Mouse (Mus musculus): ENCODE measurements at regions not wholly inside any gene's neighbourhood (a gene's known extent, or its start where the extent isn't known, plus 50 kb on each side); places are given as distances from the start of the nearest gene placed in this dataset.

DNA sequence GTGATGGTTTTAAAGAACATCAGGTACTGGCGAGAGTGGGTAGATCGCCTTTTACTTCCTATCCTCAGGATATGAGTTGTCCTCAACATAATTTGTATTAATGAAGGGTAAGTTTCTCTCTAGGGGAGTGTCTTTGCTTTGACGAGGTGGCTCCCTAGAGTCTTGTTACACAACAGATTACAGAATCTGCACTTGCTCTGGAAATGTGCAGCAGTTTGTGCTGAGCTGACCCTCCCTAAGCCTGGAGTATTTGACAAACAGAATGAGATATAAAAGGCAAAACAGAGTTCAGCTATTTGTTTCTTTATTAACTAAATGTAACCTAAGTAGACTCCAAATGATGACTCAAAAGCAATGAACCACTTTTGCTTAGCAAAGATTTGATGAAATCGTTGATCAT, 136.8 kb upstream of the Mocs2 start:
- TF ChIP-seq EP300 (IDR thresholded peaks at IDR 0.05; ENCODE audit: insufficient read depth, low read depth, low read length) (no peak), CTCF (IDR thresholded peaks at IDR 0.05; ENCODE audit: low read depth, low read length) (no peak), POLR2A (IDR thresholded peaks at IDR 0.05; ENCODE audit: insufficient read depth, low read length) (no peak)
- Histone ChIP-seq H3K4me1 (ENCODE audit: control insufficient read depth, insufficient read depth, low read length) (no peaks in the 10 kb centered on the region), H3K27me3 (ENCODE audit: control insufficient read depth, insufficient read depth, low read length, poor library complexity, severe bottlenecking) (no peaks in the 10 kb centered on the region; the same call in 1 of the 2 replicates), H3K9me3 (replicated peaks; ENCODE audit: control insufficient read depth, insufficient read depth, low read length, poor library complexity, severe bottlenecking) (no peaks in the 10 kb centered on the region), H3K36me3 (ENCODE audit: control insufficient read depth, insufficient read depth, low read length, poor library complexity, severe bottlenecking) (no peaks in the 10 kb centered on the region), H3K4me3 (ENCODE audit: low read depth, low read length) (no peak overlapping the region), H3K27ac (ENCODE audit: insufficient read depth, low read length) (no peak overlapping the region), H3K9ac (ENCODE audit: low read depth, poor library complexity, severe bottlenecking) (no peak overlapping the region)

DNA sequence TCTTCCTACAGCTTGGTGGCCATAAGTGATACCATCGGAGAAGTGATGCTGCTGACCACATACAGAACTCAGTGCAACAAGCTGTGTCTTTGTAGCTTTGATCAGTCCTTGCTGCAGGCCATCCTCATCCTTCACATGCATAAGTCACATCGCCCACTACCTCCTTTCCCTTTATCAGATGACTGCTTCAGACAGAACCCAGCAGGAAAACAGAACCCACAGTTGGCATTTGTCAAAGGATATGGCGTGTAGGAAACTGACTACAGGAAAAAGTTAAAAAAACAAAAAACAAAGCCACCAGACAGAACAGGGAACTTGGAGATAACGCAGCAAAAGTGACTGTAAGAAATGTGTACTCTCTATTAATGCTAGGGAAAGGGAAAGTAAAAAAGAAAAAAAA, 136.1 kb upstream of the Mocs2 start:
- H3K27ac ChIP-seq (ENCODE audit: insufficient read depth, low read length): no peak overlapping the region
- no peak for TF ChIP-seq CTCF (IDR thresholded peaks at IDR 0.05; ENCODE audit: low read depth, low read length)
- TF ChIP-seq POLR2A (IDR thresholded peaks at IDR 0.05; ENCODE audit: insufficient read depth, low read length): no peak
- TF ChIP-seq EP300 (IDR thresholded peaks at IDR 0.05; ENCODE audit: insufficient read depth, low read depth, low read length): no peak
- no peaks in the 10 kb centered on the region for H3K36me3 ChIP-seq (ENCODE audit: control insufficient read depth, insufficient read depth, low read length, poor library complexity, severe bottlenecking)
- no peak overlapping the region for H3K4me3 ChIP-seq (ENCODE audit: low read depth, low read length)
- H3K9me3 ChIP-seq (replicated peaks; ENCODE audit: control insufficient read depth, insufficient read depth, low read length, poor library complexity, severe bottlenecking): no peaks in the 10 kb centered on the region
- no peaks in the 10 kb centered on the region; the same call in 1 of the 2 replicates for H3K27me3 ChIP-seq (ENCODE audit: control insufficient read depth, insufficient read depth, low read length, poor library complexity, severe bottlenecking)
- no peak overlapping the region for H3K9ac ChIP-seq (ENCODE audit: low read depth, poor library complexity, severe bottlenecking)
- H3K4me1 ChIP-seq (ENCODE audit: control insufficient read depth, insufficient read depth, low read length): no peaks in the 10 kb centered on the region

DNA sequence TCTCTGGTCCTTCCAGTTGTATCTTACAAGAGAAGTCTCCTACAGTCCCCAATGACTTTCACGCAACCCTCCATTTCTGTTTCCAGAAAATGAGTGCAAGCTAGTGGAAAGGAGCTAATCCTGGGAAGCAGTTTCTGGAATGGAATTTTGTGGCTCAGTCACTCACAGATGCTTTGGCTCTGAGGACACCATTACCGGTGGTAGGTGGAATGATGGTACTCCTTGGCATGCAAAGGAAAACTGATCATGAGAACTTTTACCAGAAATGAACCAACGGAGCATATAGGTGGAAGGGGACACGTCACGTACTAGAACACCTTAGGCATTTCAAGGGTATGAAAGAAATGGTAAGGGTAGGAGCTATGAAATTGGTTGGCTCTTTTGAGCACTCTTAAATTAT, 135.1 kb upstream of the Mocs2 start:
- H3K36me3 ChIP-seq (ENCODE audit: control insufficient read depth, insufficient read depth, low read length, poor library complexity, severe bottlenecking): no peaks in the 10 kb centered on the region
- H3K9me3 ChIP-seq (replicated peaks; ENCODE audit: control insufficient read depth, insufficient read depth, low read length, poor library complexity, severe bottlenecking): no peaks in the 10 kb centered on the region
- no peak overlapping the region for H3K4me3 ChIP-seq (ENCODE audit: low read depth, low read length)
- TF ChIP-seq POLR2A (IDR thresholded peaks at IDR 0.05; ENCODE audit: insufficient read depth, low read length): no peak
- no peak overlapping the region for H3K27ac ChIP-seq (ENCODE audit: insufficient read depth, low read length)
- H3K4me1 ChIP-seq (ENCODE audit: control insufficient read depth, insufficient read depth, low read length): no peaks in the 10 kb centered on the region
- no peaks in the 10 kb centered on the region; the same call in 1 of the 2 replicates for H3K27me3 ChIP-seq (ENCODE audit: control insufficient read depth, insufficient read depth, low read length, poor library complexity, severe bottlenecking)
- no peak overlapping the region for H3K9ac ChIP-seq (ENCODE audit: low read depth, poor library complexity, severe bottlenecking)

DNA sequence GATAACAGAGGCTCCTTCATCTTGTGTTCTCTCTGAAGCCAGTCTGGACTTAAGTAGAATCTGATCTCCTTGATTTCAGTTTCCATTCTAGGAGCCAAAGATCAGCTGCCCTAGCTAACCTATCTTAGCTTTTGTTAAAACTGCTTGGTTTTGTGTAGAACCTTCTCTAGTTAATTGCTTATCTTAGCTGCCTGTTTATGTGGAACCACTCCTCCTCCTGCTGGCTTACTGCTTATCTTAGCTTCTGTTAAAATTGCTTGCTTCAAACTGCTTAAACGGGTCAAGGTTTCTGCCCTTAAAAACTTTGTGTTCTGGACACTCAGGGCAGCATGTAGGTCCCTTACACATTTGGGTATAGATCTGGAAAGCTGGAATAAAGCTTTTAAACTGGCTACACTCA, 133.7 kb upstream of the Mocs2 start:
- Histone ChIP-seq H3K36me3 (ENCODE audit: control insufficient read depth, insufficient read depth, low read length, poor library complexity, severe bottlenecking) (no peaks in the 10 kb centered on the region), H3K9me3 (replicated peaks; ENCODE audit: control insufficient read depth, insufficient read depth, low read length, poor library complexity, severe bottlenecking) (no peaks in the 10 kb centered on the region), H3K27me3 (ENCODE audit: control insufficient read depth, insufficient read depth, low read length, poor library complexity, severe bottlenecking) (no peaks in the 10 kb centered on the region; the same call in 1 of the 2 replicates), H3K27ac (ENCODE audit: insufficient read depth, low read length) (no peak overlapping the region), H3K4me1 (ENCODE audit: control insufficient read depth, insufficient read depth, low read length) (no peaks in the 10 kb centered on the region), H3K4me3 (ENCODE audit: low read depth, low read length) (no peak overlapping the region), H3K9ac (ENCODE audit: low read depth, poor library complexity, severe bottlenecking) (no peak overlapping the region)
- TF ChIP-seq POLR2A (IDR thresholded peaks at IDR 0.05; ENCODE audit: insufficient read depth, low read length): no peak
- TF ChIP-seq CTCF (IDR thresholded peaks at IDR 0.05; ENCODE audit: low read depth, low read length): no peak
- TF ChIP-seq EP300 (IDR thresholded peaks at IDR 0.05; ENCODE audit: insufficient read depth, low read depth, low read length): no peak

DNA sequence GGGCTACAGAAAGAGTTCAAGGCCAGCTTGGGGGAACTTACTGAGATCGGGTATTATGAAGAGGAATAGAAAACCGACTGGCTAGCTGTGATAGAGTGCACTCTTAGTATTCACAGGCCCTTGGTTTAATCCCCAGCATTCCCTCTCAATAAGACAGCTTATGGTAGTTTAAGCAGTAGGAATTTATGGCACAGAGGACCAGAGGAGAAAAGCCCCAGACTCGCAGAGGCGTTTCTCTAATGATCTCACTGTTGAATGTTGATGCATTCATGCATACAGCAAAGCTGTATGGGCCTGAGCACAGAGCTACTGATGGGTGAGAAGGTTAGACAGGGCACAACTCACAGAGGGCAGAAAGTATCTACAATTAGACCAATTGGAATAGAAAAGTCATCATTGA, 132.7 kb upstream of the Mocs2 start:
- Histone ChIP-seq H3K9ac (ENCODE audit: low read depth, poor library complexity, severe bottlenecking) (no peak overlapping the region), H3K27me3 (ENCODE audit: control insufficient read depth, insufficient read depth, low read length, poor library complexity, severe bottlenecking) (no peaks in the 10 kb centered on the region; the same call in 1 of the 2 replicates), H3K36me3 (ENCODE audit: control insufficient read depth, insufficient read depth, low read length, poor library complexity, severe bottlenecking) (no peaks in the 10 kb centered on the region), H3K27ac (ENCODE audit: insufficient read depth, low read length) (no peak overlapping the region), H3K4me3 (ENCODE audit: low read depth, low read length) (no peak overlapping the region), H3K9me3 (replicated peaks; ENCODE audit: control insufficient read depth, insufficient read depth, low read length, poor library complexity, severe bottlenecking) (no peaks in the 10 kb centered on the region), H3K4me1 (ENCODE audit: control insufficient read depth, insufficient read depth, low read length) (no peaks in the 10 kb centered on the region)
- TF ChIP-seq CTCF (IDR thresholded peaks at IDR 0.05; ENCODE audit: low read depth, low read length): no peak
- no peak for TF ChIP-seq POLR2A (IDR thresholded peaks at IDR 0.05; ENCODE audit: insufficient read depth, low read length)
- TF ChIP-seq EP300 (IDR thresholded peaks at IDR 0.05; ENCODE audit: insufficient read depth, low read depth, low read length): no peak

DNA sequence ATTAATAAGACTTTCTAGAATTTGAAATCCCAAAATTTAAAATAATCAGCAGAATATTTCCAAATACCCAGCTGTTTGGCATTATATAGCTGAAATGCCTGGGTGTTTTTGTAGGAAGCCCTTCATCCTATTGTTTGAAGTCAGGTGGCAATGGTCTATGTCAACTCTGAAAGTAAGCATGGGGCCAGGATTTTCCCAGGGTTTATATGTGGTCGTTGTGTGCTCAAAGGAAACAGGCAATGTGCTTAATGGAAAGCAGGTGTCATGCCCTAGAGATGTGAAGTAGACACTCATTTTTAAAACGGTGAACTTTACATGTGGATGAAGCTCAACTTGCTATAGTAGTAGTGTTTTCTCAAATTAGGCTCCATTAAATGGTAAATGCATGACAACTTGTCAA, 105.4 kb upstream of the Mocs2 start:
- H3K27ac ChIP-seq (ENCODE audit: insufficient read depth, low read length): no peak overlapping the region
- H3K4me1 ChIP-seq (ENCODE audit: control insufficient read depth, insufficient read depth, low read length): no peaks in the 10 kb centered on the region
- TF ChIP-seq POLR2A (IDR thresholded peaks at IDR 0.05; ENCODE audit: insufficient read depth, low read length) (no peak), CTCF (IDR thresholded peaks at IDR 0.05; ENCODE audit: low read depth, low read length) (no peak), EP300 (IDR thresholded peaks at IDR 0.05; ENCODE audit: insufficient read depth, low read depth, low read length) (no peak)
- no peaks in the 10 kb centered on the region for H3K9me3 ChIP-seq (replicated peaks; ENCODE audit: control insufficient read depth, insufficient read depth, low read length, poor library complexity, severe bottlenecking)
- no peaks in the 10 kb centered on the region for H3K27me3 ChIP-seq (ENCODE audit: control insufficient read depth, insufficient read depth, low read length, poor library complexity, severe bottlenecking)
- H3K9ac ChIP-seq (ENCODE audit: low read depth, poor library complexity, severe bottlenecking): no peak overlapping the region
- no peak overlapping the region for H3K4me3 ChIP-seq (ENCODE audit: low read depth, low read length)
- H3K36me3 ChIP-seq (ENCODE audit: control insufficient read depth, insufficient read depth, low read length, poor library complexity, severe bottlenecking): no peaks in the 10 kb centered on the region
